Mouse (Mus musculus) E14TG2a.4 (cell line): ENCODE data around the gene Nbas.

Source experiments
- H3K27me3 ChIP-seq: 2 replicates; pipeline ENCODE4 v1.6.1; 2014; ENCODE audit warnings: low read length, control low read depth; ENCODE audit not compliant: insufficient read depth
- H3K36me3 ChIP-seq: 2 replicates; pipeline ENCODE4 v1.6.1; 2014; ENCODE audit warnings: low read length, control low read depth; ENCODE audit not compliant: insufficient read depth
- H3K4me1 ChIP-seq: replicated peaks from 2 replicates; pipeline ENCODE4 v1.6.1; 2014; ENCODE audit warnings: low read depth, low read length, control low read depth
- H3K4me3 ChIP-seq: replicated peaks from 2 replicates; pipeline ENCODE4 v1.5.1; 2014; ENCODE audit warnings: mild to moderate bottlenecking, low read length
- H3K9me3 ChIP-seq: 2 replicates; pipeline ENCODE4 v1.6.1; 2014; ENCODE audit warnings: low read length, control low read depth
- CTCF ChIP-seq: conservative IDR thresholded peaks from 2 replicates; pipeline ENCODE4 v1.5.1; 2014; ENCODE audit warnings: low read length
- NANOG ChIP-seq: IDR thresholded peaks from 2 replicates; pipeline ENCODE4 v1.6.1; 2014; ENCODE audit warnings: borderline replicate concordance, low read length, mixed read lengths
- POU5F1 ChIP-seq: IDR thresholded peaks from 2 replicates; pipeline ENCODE4 v1.6.1; 2014; ENCODE audit warnings: low read length, borderline replicate concordance

Gene Nbas

DNA sequence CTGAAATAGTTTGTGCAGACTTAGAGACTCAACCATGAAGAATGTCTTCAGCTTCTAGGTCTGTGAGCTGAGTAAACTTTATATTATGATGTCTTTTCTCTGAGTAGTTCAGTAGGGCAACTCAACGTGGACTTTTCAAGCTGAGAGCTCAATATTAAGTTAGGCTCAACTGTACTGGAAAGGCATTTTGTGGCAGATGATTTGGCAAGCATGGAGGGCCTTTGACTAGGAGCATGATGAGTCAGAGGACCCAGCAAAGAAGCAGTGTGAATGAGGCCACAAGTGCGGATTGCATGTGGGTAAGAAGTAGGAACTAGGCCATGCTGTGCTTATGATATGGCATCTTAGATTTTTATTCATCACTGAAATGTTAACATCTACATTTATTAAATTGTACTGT is 205.9 kb downstream of the Nbas start:
- no peaks in the 10 kb centered on the region for H3K9me3 ChIP-seq
- no peaks in the 10 kb centered on the region for H3K4me1 ChIP-seq
- H3K4me3 ChIP-seq, result no peak overlapping the region
- no peak for TF ChIP-seq NANOG
- no peak for TF ChIP-seq CTCF
- no peak for TF ChIP-seq POU5F1
- H3K27me3 ChIP-seq, result no peaks in the 10 kb centered on the region
- no peaks in the 10 kb centered on the region for H3K36me3 ChIP-seq

DNA sequence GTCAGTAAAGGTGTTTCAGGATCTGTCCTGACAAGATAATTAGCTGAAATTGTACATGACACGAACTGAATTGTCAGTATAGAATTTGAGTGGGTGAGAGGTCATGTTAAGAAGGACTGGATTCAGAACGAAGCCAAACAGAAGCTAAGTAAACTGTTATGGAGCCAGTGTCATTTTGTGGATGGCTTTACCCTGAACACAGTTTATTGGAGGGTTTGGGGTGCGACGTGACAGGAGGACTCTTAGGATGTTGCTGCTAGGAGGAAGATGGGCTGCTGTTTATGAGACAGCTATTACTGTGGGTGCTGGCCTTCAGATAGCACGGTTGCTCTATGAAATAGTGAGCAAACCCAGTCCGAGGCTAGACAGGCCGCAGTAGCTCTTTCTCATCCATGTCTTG is 210.2 kb downstream of the Nbas start:
- H3K4me1 ChIP-seq, result no peaks in the 10 kb centered on the region
- no peak overlapping the region for H3K4me3 ChIP-seq
- H3K27me3 ChIP-seq, result no peaks in the 10 kb centered on the region
- H3K9me3 ChIP-seq, result no peaks in the 10 kb centered on the region
- no peaks in the 10 kb centered on the region for H3K36me3 ChIP-seq
- TF ChIP-seq CTCF (no peak), NANOG (no peak), POU5F1 (no peak)

DNA sequence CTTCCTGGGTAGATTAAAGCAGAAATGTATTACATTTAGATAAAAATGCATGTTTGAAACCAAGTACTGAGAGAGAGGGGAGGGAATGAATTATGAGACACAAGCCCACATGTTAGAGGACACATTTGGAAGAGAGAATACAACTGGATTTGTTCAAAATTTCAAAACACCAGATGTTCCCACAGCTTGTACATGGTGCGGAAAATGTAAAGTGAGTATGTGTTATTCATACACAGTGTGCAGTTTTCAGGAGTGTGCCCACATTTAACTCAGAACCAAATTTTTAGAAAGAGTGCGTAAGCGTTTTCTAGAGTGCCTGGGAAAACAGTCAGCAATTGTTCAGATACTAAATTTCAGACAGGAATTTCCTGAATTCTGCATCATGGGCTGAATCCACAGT is 217.3 kb downstream of the Nbas start:
- TF ChIP-seq CTCF (no peak), NANOG (no peak), POU5F1 (no peak)
- H3K9me3 ChIP-seq, result no peaks in the 10 kb centered on the region
- H3K36me3 ChIP-seq, result no peaks in the 10 kb centered on the region
- no peaks in the 10 kb centered on the region for H3K27me3 ChIP-seq
- no peak overlapping the region for H3K4me3 ChIP-seq
- no peaks in the 10 kb centered on the region for H3K4me1 ChIP-seq

DNA sequence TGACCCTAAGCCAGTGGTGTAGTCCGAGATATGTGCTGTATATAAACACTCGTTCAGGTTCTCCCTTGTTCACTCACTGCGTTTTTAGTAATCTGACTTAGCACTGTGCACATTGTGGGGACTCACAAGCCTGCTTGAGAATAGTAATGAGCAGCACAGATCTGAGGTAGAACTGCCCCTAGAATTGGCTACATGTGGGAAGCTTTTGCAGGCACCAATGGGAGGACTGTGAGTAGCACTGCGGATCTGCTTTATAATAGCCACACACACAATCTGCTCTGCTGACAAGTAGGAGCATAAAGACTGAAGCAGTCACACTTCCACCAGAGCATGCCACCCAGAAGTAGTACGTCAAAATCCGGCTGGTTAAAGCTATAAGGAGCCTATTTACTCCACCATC is 228.3 kb downstream of the Nbas start:
- no peak for TF ChIP-seq NANOG
- TF ChIP-seq CTCF, result no peak
- TF ChIP-seq POU5F1, result no peak
- H3K9me3 ChIP-seq, result no peaks in the 10 kb centered on the region
- H3K36me3 ChIP-seq, result no peaks in the 10 kb centered on the region
- no peak overlapping the region for H3K4me3 ChIP-seq
- no peaks in the 10 kb centered on the region; the same call in 1 of the 2 replicates for H3K4me1 ChIP-seq
- H3K27me3 ChIP-seq, result no peaks in the 10 kb centered on the region

DNA sequence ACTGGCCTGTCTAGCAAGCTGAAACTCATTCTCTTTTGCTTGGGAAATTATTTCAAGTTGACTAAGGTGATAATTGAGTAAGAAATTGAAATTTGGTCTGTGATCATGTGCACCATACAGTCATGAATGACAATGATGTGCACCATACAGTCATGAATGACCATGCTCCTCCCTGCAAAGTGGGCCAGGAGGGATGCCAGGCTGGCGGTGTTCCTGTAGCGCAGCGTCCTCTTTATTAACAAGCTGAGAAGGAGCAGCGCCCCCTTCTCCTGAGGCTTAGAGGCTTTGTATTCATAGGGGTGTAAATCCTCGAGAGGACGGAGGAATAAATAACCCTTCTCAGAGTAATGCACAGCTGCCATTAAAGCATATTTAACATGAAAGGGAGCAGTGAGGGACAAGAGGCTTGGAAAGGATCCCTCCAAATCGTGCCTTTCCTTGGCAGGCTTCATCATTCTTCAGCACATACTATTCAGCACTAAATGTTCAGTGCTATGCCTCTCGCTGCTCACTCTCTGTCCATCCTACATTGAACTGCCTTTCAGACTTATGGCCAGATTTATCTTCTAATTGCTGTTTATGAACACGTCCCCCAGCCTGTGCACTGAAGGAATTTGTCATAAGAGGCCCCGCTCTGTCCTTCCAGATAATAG is 230.4 kb downstream of the Nbas start:
- TF ChIP-seq NANOG (no peak), CTCF (no peak), POU5F1 (no peak)
- no peaks in the 10 kb centered on the region for H3K36me3 ChIP-seq
- H3K27me3 ChIP-seq, result no peaks in the 10 kb centered on the region
- H3K4me3 ChIP-seq, result no peak overlapping the region
- H3K9me3 ChIP-seq, result no peaks in the 10 kb centered on the region
- H3K4me1 ChIP-seq, result no peaks in the 10 kb centered on the region; the same call in 1 of the 2 replicates

DNA sequence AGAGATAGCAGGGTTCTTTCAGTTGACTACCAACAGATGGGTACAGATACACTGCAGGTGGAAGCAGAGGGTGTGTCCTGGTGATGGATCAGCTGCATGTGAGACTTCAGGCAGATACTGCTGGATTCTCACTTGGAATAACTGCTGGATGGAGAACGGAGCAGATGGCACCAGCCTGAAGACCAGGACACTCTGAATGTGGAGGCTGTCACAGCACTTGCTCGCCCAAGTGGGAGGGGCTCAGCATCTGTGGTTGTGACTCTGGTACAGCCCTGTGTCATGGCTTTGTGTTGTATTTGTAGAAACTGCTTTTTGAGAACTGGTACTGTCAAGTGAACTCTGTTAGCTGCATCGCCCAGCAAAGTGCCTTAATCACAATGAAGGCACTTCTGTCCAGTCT is 231.3 kb downstream of the Nbas start:
- H3K36me3 ChIP-seq, result no peaks in the 10 kb centered on the region
- no peak for TF ChIP-seq NANOG
- TF ChIP-seq POU5F1, result no peak
- no peak for TF ChIP-seq CTCF
- no peak overlapping the region for H3K4me3 ChIP-seq
- H3K4me1 ChIP-seq, result no peaks in the 10 kb centered on the region; the same call in 1 of the 2 replicates
- no peaks in the 10 kb centered on the region for H3K27me3 ChIP-seq
- no peaks in the 10 kb centered on the region for H3K9me3 ChIP-seq

DNA sequence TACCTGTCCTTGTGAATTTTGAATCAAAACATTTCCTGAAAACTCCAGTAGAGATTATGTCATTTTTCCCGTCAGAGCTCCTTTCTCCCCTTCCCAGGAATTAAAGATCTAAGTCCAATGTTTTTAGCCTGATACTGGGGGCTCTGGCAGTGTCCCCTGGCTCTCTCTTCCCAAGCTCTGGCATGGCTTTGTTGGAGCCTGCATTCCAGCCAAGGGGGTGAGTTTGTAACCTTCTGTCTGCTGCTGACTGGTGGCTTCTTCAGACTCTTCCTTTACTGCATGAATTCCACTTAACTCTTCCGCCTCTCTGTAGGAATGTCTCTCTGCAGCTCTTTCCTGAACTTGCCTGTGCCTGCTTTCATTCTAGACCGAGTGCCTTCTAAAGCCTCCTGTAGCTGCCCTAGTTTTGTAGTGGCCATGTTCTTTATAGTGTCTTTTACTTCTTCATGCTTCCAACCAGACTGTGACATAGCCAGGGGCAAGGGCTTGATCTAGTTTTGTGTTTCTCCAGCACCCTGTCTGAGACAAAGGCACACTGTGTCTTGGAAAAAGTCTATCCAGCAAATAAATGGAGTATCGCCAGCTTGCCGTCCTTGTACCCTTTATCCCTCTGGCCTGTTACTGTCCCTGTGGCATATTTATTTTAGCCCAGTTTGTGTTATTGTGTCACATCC is 236.0 kb downstream of the Nbas start:
- no peak for TF ChIP-seq CTCF
- H3K9me3 ChIP-seq, result no peaks in the 10 kb centered on the region
- H3K36me3 ChIP-seq, result no peaks in the 10 kb centered on the region
- H3K4me3 ChIP-seq, result no peak overlapping the region
- H3K27me3 ChIP-seq, result no peaks in the 10 kb centered on the region
- peaks cover 9% of the 10 kb centered on the region for H3K4me1 ChIP-seq

DNA sequence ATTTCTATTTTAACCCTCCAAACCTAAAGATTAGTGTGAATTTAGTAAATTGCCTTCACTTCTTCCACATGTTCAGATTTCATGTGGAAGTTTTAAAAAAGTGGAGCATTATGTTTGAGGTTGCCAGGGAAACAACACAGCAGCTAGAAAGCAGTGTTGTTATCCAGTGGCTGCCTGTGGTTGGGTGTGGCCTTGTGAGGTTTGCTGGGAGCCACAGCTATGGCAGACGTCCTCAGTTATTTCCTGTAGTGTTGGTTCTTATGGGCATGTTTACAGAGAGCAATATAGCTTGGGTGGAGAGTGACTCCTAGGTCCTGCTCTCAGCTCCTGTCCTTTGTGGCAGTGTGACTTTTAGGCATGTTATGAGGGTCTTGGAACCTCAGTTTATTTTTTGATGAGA is 249.1 kb downstream of the Nbas start:
- Histone ChIP-seq H3K27me3 (no peaks in the 10 kb centered on the region), H3K36me3 (no peaks in the 10 kb centered on the region), H3K4me3 (no peak overlapping the region), H3K4me1 (no peaks in the 10 kb centered on the region), H3K9me3 (no peaks in the 10 kb centered on the region)
- TF ChIP-seq POU5F1 (no peak), CTCF (no peak), NANOG (no peak)

DNA sequence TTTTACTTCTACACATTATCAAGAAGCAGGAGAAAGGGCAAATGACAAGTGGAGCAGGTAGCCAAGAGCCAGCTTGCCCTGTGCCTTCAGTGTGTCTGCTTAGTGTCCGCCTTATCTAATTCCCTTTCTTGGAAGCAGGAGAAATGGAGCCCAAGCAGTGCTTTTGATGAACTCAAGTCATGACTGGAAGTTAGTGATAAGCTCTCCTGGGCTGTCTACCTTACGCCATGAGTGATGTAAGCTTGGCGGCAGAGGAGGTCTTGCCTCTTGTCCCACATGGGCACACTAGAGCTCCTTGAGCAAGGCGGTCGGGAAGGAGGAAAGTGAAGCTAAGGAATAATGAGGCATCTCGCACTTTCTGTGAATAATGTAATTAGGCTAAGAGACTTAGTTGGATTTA is 250.5 kb downstream of the Nbas start:
- Histone ChIP-seq H3K4me1 (no peaks in the 10 kb centered on the region), H3K27me3 (no peaks in the 10 kb centered on the region), H3K9me3 (no peaks in the 10 kb centered on the region), H3K4me3 (no peak overlapping the region), H3K36me3 (no peaks in the 10 kb centered on the region)
- TF ChIP-seq CTCF, result no peak
- no peak for TF ChIP-seq NANOG
- TF ChIP-seq POU5F1, result no peak
